Mouse (Mus musculus) G1E (cell line): Measurements from ENCODE around the gene Heg1. TPM values are rescaled to one million over a fixed set of nuclear protein-coding genes. Genes with fewer than 3 reads are reported as not detected.

Experiments
- ATAC-seq: 2 replicates; pipeline ENCODE4 v1.8.0; 2016; ENCODE audit warnings: mild to moderate bottlenecking; ENCODE audit not compliant: insufficient number of reproducible peaks, poor library complexity, low FRiP score, severe bottlenecking; ENCODE audit errors: extremely low read depth
- DNase-seq: peaks from one replicate; pipeline ENCODE4 v3.0.0; 2012; ENCODE audit warnings: low spot score
- H3K27me3 ChIP-seq: 2 replicates; pipeline ENCODE4 v1.6.1; 2012; ENCODE audit warnings: mild to moderate bottlenecking, low read length, inconsistent platforms; ENCODE audit not compliant: insufficient read depth
- H3K36me3 ChIP-seq: replicated peaks from 2 replicates; pipeline ENCODE3; 2012; ENCODE audit warnings: mild to moderate bottlenecking, inconsistent platforms
- H3K4me1 ChIP-seq: 2 replicates; pipeline ENCODE4 v1.6.1; 2012; ENCODE audit warnings: low read depth, low read length, inconsistent platforms, mixed read lengths; ENCODE audit not compliant: insufficient read depth
- H3K4me3 ChIP-seq: 2 replicates; pipeline ENCODE4 v1.5.1; 2012; ENCODE audit warnings: low read depth, mild to moderate bottlenecking, inconsistent platforms, low read length, moderate library complexity, mixed read lengths
- H3K9me3 ChIP-seq: replicated peaks from 2 replicates; pipeline ENCODE4 v1.6.1; 2012; ENCODE audit warnings: inconsistent platforms
- CTCF ChIP-seq: IDR thresholded peaks from 2 replicates; pipeline ENCODE4 v1.5.1; 2012; ENCODE audit warnings: low read depth, low read length, inconsistent platforms, mixed read lengths
- GATA1 ChIP-seq: IDR thresholded peaks from 2 replicates; pipeline ENCODE4 v1.6.1; 2012; ENCODE audit warnings: borderline replicate concordance, low read length, inconsistent platforms, mixed read lengths
- GATA2 ChIP-seq: IDR thresholded peaks from 2 replicates; pipeline ENCODE4 v1.6.1; 2012; ENCODE audit warnings: low read depth, low read length, inconsistent platforms, borderline replicate concordance
- POLR2AphosphoS5 ChIP-seq: IDR thresholded peaks from 2 replicates; pipeline ENCODE4 v1.6.1; 2012; ENCODE audit warnings: low read depth, low read length, inconsistent platforms; ENCODE audit not compliant: insufficient replicate concordance
- TAL1 ChIP-seq: conservative IDR thresholded peaks from 2 replicates; pipeline ENCODE4 v1.6.1; 2012; ENCODE audit warnings: low read depth, low read length, inconsistent platforms, mixed read lengths
- polyA plus RNA-seq: library from polyadenylated mRNA; stranded (reverse); fragments of >175 nt; gene quantifications from 2 replicates; pipeline ENCODE4 v1.2.3, GENCODE M21; 2012
- total RNA-seq, 2 experiments: library from RNA; stranded (forward) in 1 of 2; stranded (reverse) in 1 of 2; fragments of 200-1000 nt in 1 of 2; fragments of >200 nt in 1 of 2; fragmentation: Nextera tagmentation in 1 of 2; gene quantifications; 2 replicates each; pipeline ENCODE4 v1.2.3; 2014 to 2017

Gene Heg1
- total and polyA plus RNA-seq, 3 experiments, result 2.7 to 35.6 (median 5.4) TPM

DNA sequence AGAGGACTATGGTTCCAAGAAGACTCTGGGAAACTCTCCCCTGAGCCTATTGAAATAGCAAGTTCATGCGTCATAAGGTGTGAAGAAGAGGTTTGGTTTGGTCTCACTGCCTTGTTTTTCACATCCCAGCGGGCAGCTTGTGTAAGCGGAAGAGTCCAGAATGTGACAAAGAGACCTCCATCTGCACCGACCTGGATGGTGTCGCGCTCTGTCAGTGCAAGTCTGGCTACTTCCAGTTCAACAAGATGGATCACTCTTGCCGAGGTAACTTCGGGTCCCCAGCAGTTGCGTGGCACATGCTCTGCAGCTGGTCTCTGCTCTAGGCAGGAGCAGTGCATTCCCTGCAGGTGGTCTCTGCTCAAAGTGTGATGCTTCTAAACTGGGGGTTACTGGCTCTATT is 58.1 kb downstream of the Heg1 start:
- TF ChIP-seq TAL1 (no peak), CTCF (no peak), GATA2 (no peak), POLR2AphosphoS5 (no peak), GATA1 (no peak)
- H3K4me1 ChIP-seq, result peaks cover 67% of the 10 kb centered on the region
- no peaks in the 10 kb centered on the region for H3K27me3 ChIP-seq
- no peak for DNase-seq
- H3K9me3 ChIP-seq, result no peaks in the 10 kb centered on the region
- peaks cover 17% of the 10 kb centered on the region for H3K36me3 ChIP-seq
- no peak for ATAC-seq
- H3K4me3 ChIP-seq, result no peak overlapping the region

DNA sequence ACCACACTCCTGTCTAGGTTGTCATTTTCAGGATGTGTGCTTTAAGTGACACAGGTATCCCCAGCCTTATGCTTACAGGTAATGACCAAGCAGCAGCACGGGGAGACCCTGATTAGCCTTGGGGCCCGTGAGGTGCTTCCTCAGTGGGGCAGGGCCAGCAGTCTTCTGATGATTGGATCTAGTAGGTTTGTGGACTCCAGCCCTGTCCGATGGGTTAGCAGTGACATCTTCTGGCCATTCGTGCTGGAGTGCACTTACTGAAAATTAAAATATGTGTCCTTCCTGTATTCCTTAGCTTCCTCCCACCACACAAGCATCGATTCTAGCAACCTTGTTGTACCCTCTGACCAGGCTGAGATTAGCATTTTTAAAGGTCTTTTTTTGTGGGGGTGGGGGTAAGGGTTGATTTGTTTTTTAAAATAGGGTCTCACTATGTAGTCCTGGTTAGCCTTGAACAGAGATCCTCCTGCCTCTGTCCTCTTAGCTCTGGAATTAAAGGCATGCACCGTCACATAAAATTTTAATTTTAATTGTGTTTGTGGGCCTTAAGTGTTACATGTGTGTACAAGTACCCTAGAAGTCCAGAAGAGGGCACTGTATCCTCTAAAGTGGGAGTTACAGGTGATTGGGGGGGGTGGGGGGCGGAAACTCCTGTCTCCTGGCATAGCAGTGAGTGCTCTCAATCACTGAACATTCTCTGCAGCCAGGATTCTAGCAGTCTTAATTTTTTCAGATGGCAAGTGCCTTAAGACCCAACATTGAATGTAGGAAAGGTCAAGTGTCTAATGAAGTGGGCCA is 60.7 kb downstream of the Heg1 start:
- ATAC-seq (no peak), DNase-seq (no peak)
- Histone ChIP-seq H3K36me3 (peaks cover 17% of the 10 kb centered on the region), H3K4me3 (no peak overlapping the region), H3K9me3 (no peaks in the 10 kb centered on the region), H3K27me3 (no peaks in the 10 kb centered on the region), H3K4me1 (peaks cover 83% of the 10 kb centered on the region)
- TF ChIP-seq POLR2AphosphoS5, result no peak
- TF ChIP-seq GATA1, result no peak
- no peak for TF ChIP-seq GATA2
- no peak for TF ChIP-seq CTCF
- TF ChIP-seq TAL1, result no peak

DNA sequence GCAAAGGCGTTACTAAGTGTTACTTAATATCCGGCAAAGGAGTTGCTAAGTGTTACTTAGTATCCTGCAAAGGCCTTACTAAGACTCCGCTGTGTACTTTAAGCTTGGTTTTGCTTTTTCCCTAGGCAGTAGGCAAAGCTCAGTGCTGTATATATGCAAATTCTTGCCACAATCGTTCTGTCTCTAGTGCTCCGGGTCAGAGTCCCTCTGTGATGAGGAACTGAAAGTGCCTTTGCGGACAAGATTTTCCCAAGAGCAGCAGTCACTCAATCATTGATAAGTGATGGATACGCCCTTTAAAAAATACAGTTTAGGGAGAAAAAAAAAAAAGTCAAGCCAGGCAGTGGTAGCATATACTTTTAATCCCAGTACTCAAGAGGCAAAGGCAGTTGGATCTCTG is 61.3 kb downstream of the Heg1 start:
- DNase-seq (no peak), ATAC-seq (no peak)
- no peaks in the 10 kb centered on the region for H3K9me3 ChIP-seq
- H3K36me3 ChIP-seq, result peaks cover 17% of the 10 kb centered on the region
- peaks cover 79% of the 10 kb centered on the region for H3K4me1 ChIP-seq
- H3K4me3 ChIP-seq, result no peak overlapping the region
- TF ChIP-seq GATA1 (no peak), TAL1 (no peak), CTCF (no peak), POLR2AphosphoS5 (no peak), GATA2 (no peak)
- H3K27me3 ChIP-seq, result no peaks in the 10 kb centered on the region

DNA sequence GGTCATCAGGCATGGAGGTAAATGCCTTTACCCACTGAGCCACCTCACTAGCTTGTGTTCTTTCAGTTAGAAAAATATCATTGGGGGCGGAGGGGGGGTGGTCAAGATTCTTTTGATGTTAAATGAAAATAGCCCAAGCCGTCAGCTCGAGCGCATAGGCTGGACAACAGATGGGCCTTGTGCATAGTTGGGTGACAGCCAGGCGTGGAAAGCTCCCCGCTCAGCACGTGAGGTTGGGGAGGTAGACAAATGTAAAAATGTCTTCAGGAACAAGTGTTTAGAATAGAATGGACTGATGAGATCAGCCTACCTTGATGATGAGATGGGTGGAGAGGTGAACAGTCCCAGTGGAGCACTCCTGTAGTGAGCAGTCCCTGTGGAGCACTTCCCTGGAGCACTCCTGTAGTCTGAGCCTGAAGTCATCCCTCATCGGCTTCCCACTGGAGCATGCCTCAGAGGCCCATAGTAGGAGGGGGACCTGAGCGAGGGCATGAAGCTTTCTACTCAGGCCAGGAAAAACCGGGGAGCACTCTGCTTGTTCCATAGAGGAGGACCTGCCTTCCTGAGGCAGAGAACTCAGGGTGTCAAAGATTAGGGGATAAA is 62.0 kb downstream of the Heg1 start:
- H3K9me3 ChIP-seq, result no peaks in the 10 kb centered on the region
- no peaks in the 10 kb centered on the region for H3K27me3 ChIP-seq
- H3K36me3 ChIP-seq, result peaks cover 17% of the 10 kb centered on the region
- no peak for TF ChIP-seq GATA2
- TF ChIP-seq POLR2AphosphoS5, result no peak
- no peak for TF ChIP-seq GATA1
- TF ChIP-seq TAL1, result no peak
- no peak for TF ChIP-seq CTCF
- H3K4me3 ChIP-seq, result no peak overlapping the region
- DNase-seq (no peak), ATAC-seq (no peak)
- peaks cover 75% of the 10 kb centered on the region for H3K4me1 ChIP-seq

DNA sequence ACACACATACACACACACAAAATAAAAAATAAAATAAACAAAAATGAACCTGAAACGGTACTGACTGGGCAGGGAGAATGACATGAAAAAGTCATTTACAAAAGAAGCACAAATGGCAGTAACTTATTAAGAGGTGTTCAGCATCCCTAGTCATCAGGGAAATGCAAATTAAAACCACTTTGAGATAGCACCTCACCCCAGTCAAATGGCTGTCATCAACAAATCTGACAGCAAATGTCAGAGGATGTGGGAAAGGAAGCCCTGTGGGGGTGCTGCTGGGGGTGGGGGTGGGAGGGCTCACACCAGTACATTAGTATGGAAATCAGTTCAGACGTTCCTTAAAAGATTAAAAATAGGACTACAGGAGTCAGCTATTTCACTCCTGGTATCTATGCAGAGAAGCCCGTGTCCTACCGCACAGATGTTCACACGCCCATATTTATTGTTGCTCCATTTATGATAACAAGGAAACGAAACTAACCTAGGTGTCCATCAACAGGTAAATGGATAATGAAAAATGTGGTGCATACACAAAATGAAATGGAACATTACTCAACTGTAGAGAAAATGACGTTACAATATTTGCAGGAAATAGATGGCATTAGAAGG is 63.3 kb downstream of the Heg1 start:
- Histone ChIP-seq H3K36me3 (peaks cover 13% of the 10 kb centered on the region), H3K4me3 (no peak overlapping the region), H3K27me3 (no peaks in the 10 kb centered on the region), H3K4me1 (peaks cover 75% of the 10 kb centered on the region), H3K9me3 (no peaks in the 10 kb centered on the region)
- DNase-seq, result no peak
- no peak for ATAC-seq
- TF ChIP-seq GATA1, result no peak
- TF ChIP-seq GATA2, result no peak
- no peak for TF ChIP-seq POLR2AphosphoS5
- no peak for TF ChIP-seq TAL1
- no peak for TF ChIP-seq CTCF

DNA sequence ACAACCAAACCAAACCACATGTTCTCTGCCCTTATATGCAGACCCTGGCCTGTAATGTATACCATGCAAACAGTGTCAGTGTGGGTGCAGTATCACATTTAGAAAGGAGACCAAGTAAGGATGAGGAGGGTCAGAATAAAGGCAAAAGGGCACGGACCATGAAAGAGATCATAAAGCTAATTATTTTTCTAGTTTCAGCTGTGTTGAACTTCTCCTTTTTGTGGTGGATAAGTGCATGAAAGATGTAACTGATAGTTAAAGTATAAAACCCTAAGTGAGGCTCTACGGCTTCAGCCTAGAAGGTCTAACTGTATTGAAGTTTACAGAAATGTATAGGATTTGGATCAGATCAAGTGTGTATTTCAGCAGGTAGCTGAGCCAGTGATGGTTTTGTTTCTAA is 63.8 kb downstream of the Heg1 start:
- ATAC-seq (no peak), DNase-seq (no peak)
- Histone ChIP-seq H3K4me3 (no peak overlapping the region), H3K27me3 (no peaks in the 10 kb centered on the region), H3K9me3 (no peaks in the 10 kb centered on the region), H3K4me1 (peaks cover 76% of the 10 kb centered on the region), H3K36me3 (peaks cover 14% of the 10 kb centered on the region)
- TF ChIP-seq CTCF (no peak), GATA1 (no peak), TAL1 (no peak), GATA2 (no peak), POLR2AphosphoS5 (no peak)
